13 mouse cellular contexts compared by ENCODE assay signal in the genomic region with DNA sequence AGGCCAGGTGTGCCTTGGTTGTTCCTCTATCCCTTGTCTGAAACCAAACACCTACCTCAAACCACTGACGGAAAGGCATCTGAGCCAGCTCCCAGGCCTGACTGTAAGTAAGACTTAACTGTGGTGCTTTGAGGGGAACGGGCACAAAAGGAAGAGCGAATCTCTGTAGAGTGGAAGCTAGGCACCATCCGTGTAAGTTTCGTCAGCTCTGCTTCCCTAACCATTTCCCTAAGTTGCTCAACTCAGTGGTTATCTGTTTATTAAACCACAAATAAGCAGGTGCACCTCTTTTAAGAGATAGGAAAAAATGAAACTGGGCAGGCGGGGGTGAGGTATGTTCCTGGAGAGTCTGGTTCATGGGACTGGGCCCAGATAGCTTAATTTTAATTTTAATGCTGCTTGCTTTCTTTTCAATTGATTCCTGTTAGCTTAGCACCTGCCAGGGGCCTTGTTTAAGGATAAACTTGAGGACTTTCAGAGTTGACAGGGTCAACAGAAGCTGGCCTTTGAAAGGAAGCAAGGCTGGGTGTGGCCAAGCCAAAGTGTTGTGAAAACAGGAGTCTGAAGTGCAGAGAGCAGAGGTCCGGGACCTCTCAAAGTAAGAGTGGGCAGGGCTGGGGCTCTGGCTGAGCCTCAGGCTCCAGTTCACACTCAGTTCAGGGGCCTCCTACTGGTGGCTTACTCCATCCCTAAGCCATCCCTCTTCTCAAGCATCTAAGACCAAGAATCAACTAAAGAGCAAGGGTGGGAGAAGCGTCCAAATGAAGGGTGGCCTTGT. TPM values are rescaled to one million over a fixed set of nuclear protein-coding genes. Genes with fewer than 3 reads are reported as not detected.
DNase-seq lines count a peak whose midpoint lies in the region; ATAC-seq lines count a peak whose summit lies in the region.
"Had no signal": no experiment of that assay in that cellular context is flagged by ENCODE, and none has a peak within 500 bp of the region (broad histone marks: within the 10 kb centered on the region; RNA-seq: fewer than 3 reads in every experiment).

No protein-coding gene starts in this region.

- H3K27me3 ChIP-seq in kidney, embryonic 14.5 days (ENCODE audit: control insufficient read depth, insufficient read depth, low read length): no peaks in the 10 kb centered on the region
- no peaks in the 10 kb centered on the region for H3K27me3 ChIP-seq in hindbrain, embryonic 16.5 days (replicated peaks; ENCODE audit: control insufficient read depth, insufficient read depth, low read length)

- ATAC-seq in kidney, embryonic 14.5 days (ENCODE audit: low FRiP score, low TSS enrichment): no peak
- no peak for ATAC-seq in hindbrain, embryonic 16.5 days
- no peak for ATAC-seq in frontal cortex, adult (ENCODE audit: low TSS enrichment)
- ATAC-seq: forebrain, embryonic 13.5 days had no signal

- no peaks in the 10 kb centered on the region for H3K9me3 ChIP-seq in kidney, embryonic 14.5 days (ENCODE audit: control insufficient read depth, low read length)
- H3K9me3 ChIP-seq in hindbrain, embryonic 16.5 days (ENCODE audit: control insufficient read depth, low read length): no peaks in the 10 kb centered on the region
- H3K9me3 ChIP-seq: forebrain, embryonic 13.5 days had no signal

- H3K4me2 ChIP-seq in kidney, embryonic 14.5 days (replicated peaks; ENCODE audit: low read depth, low read length): no peak overlapping the region
- H3K4me2 ChIP-seq in hindbrain, embryonic 16.5 days (ENCODE audit: low read length): no peak overlapping the region
- H3K4me2 ChIP-seq: forebrain, embryonic 13.5 days; midbrain, embryonic 11.5 days had no signal

- peak; percentile 18 for DNase-seq in kidney, adult 18-20 months
- DNase-seq in liver: peak; percentile 11
- DNase-seq in lung, postnatal 10 days: peak; percentile 73
- DNase-seq in layer of hippocampus, postnatal 14 days (ENCODE audit: low spot score in 2 of 2): no peak
- no peak for DNase-seq in urinary bladder, adult 2 months (ENCODE audit: low spot score)
- DNase-seq: adrenal gland, adult 2 months; heart, postnatal 4 days; left cerebral cortex, postnatal 4 days had no signal

- WGBS in kidney, embryonic 14.5 days: 59% methylated on average over 8 of the region's 8 CpGs
- WGBS in hindbrain, embryonic 16.5 days: 61% methylated on average over 8 of the region's 8 CpGs

- no peak overlapping the region for H3K4me3 ChIP-seq in kidney, embryonic 14.5 days (ENCODE audit: low read length)
- no peak overlapping the region for H3K4me3 ChIP-seq in hindbrain, embryonic 16.5 days (ENCODE audit: low read length)
- H3K4me3 ChIP-seq: forebrain, embryonic 13.5 days had no signal

- H3K36me3 ChIP-seq in kidney, embryonic 14.5 days (ENCODE audit: control insufficient read depth, insufficient read depth, low read length): no peaks in the 10 kb centered on the region
- no peaks in the 10 kb centered on the region for H3K36me3 ChIP-seq in hindbrain, embryonic 16.5 days (ENCODE audit: control insufficient read depth, insufficient read depth, low read length)

- no peak overlapping the region for H3K9ac ChIP-seq in kidney, embryonic 14.5 days (ENCODE audit: low read depth, low read length)
- no peak overlapping the region for H3K9ac ChIP-seq in hindbrain, embryonic 16.5 days (ENCODE audit: low read depth, low read length)
- H3K9ac ChIP-seq: forebrain, embryonic 13.5 days had no signal

- no peak overlapping the region for H3K27ac ChIP-seq in kidney, embryonic 14.5 days (ENCODE audit: low read depth, low read length)
- no peak overlapping the region for H3K27ac ChIP-seq in hindbrain, embryonic 16.5 days (ENCODE audit: low read depth, low read length)
- H3K27ac ChIP-seq: forebrain, embryonic 13.5 days had no signal

- H3K4me1 ChIP-seq in kidney, embryonic 14.5 days (ENCODE audit: control insufficient read depth, insufficient read depth, low read length): 0 out of 2 replicates have a peak, but pooled peaks cover 5% of the 10 kb centered on the region
- H3K4me1 ChIP-seq in hindbrain, embryonic 16.5 days (ENCODE audit: control insufficient read depth, insufficient read depth, low read depth, low read length): peaks cover 5% of the 10 kb centered on the region

RNA-seq across cellular contexts. Expression of gene Smbd1, which starts 2.7 kb away (rescaled TPM):
- not detected in 2 replicates for polyA plus RNA-seq in kidney, embryonic 14.5 days (2014; fragmentation: Nextera tagmentation; extraction: Ambion mirVana)
- not detected in 2 replicates for polyA plus RNA-seq in hindbrain, embryonic 16.5 days (2015; fragmentation: Nextera tagmentation; extraction: Ambion mirVana)
- not detected for total RNA-seq in layer of hippocampus, postnatal 14 days (2021)
- polyA plus RNA-seq in urinary bladder, adult 2 months (2012; rRNA removed): not detected in 2 replicates
- total RNA-seq: adrenal gland, adult 2 months; heart, postnatal 4 days; left cerebral cortex, postnatal 4 days had no signal
- polyA plus RNA-seq: adrenal gland, adult 2 months; forebrain, embryonic 13.5 days; midbrain, embryonic 11.5 days had no signal

RNA-seq across cellular contexts. Expression of gene Muc20, which starts 10.4 kb away (rescaled TPM):
- 2.3 and 3.3 TPM in 2 replicates for polyA plus RNA-seq in kidney, embryonic 14.5 days (2014; fragmentation: Nextera tagmentation; extraction: Ambion mirVana)
- polyA plus RNA-seq in hindbrain, embryonic 16.5 days (2015; fragmentation: Nextera tagmentation; extraction: Ambion mirVana): not detected in 2 replicates
- total RNA-seq in layer of hippocampus, postnatal 14 days (2021): not detected
- polyA plus RNA-seq in urinary bladder, adult 2 months (2012; rRNA removed): 0.18 and 0.19 TPM in 2 replicates
- total RNA-seq: left cerebral cortex, postnatal 4 days had no signal
- polyA plus RNA-seq: adrenal gland, adult 2 months; forebrain, embryonic 13.5 days; midbrain, embryonic 11.5 days had no signal

Comparison
In these comparisons a context has a peak if more than half of its experiments do, and no peak if none do; other contexts are left out.
1. DNase-seq: peak in kidney, adult 18-20 months (single experiment), liver (single experiment) and lung, postnatal 10 days (single experiment); none in layer of hippocampus, postnatal 14 days (0 of 2) and urinary bladder, adult 2 months (single experiment).